ENCODE assay signal across 26 mouse cellular contexts in the genomic region with DNA sequence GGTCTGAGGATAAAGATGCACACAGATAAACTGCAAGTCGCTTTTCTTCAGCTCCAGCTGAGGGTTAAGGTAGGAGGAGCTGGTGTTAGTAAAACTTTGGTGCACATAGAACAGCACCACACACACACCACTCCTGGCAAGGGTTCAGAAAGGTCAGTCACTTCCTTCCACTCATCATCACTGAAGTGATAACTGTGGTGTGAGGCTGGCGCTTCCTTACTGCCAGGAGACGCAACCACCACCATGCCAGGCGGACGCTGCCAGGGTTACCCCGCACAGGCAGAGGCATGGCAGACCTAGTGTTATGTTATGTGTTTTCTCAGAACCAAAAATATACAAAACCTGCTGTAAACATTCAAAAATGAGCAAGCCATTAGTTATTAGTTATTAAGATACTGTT.
DNase-seq lines count a peak whose midpoint lies in the region; ATAC-seq and TF ChIP-seq lines count a peak whose summit lies in the region.
"Had no signal": no experiment of that assay in that cellular context is flagged by ENCODE, and none has a peak within 500 bp of the region (broad histone marks: within the 10 kb centered on the region; RNA-seq: fewer than 3 reads in every experiment).

No protein-coding gene starts in this region.

- H3K4me1 ChIP-seq in cerebellum, adult 2 months (ENCODE audit: control insufficient read depth, insufficient read depth, low read length) = peaks cover 7% of the 10 kb centered on the region
- H3K4me1 ChIP-seq in limb, embryonic 11.5 days (ENCODE audit: control insufficient read depth, insufficient read depth, low read length) = no peaks in the 10 kb centered on the region
- peaks cover 14% of the 10 kb centered on the region for H3K4me1 ChIP-seq in limb, embryonic 10.5 days
- H3K4me1 ChIP-seq: liver, embryonic 15.5 days; lung, embryonic 15.5 days had no signal

- WGBS in cerebellum, adult 2 months = 47% methylated on average over 6 of the region's 6 CpGs
- 87% methylated on average over 6 of the region's 6 CpGs for WGBS in limb, embryonic 11.5 days
- 82% methylated on average over 6 of the region's 6 CpGs for WGBS in limb, embryonic 10.5 days

- H3K4me2 ChIP-seq in limb, embryonic 11.5 days (ENCODE audit: low read depth, severe bottlenecking) = no peak overlapping the region
- H3K4me2 ChIP-seq: embryonic facial prominence, embryonic 13.5 days; forebrain, embryonic 12.5 days; hindbrain, embryonic 15.5 days; liver, embryonic 15.5 days; lung, embryonic 15.5 days had no signal

- H3K27ac ChIP-seq in cerebellum, adult 2 months (ENCODE audit: insufficient read depth, low read length) = no peak overlapping the region
- H3K27ac ChIP-seq in limb, embryonic 11.5 days (replicated peaks; ENCODE audit: low read depth, low read length) = no peak overlapping the region
- no peak overlapping the region for H3K27ac ChIP-seq in limb, embryonic 10.5 days
- H3K27ac ChIP-seq: embryonic facial prominence, embryonic 13.5 days; forebrain, embryonic 12.5 days; hindbrain, embryonic 15.5 days; kidney, postnatal 0 days; liver, embryonic 15.5 days; lung, embryonic 15.5 days; midbrain, embryonic 10.5 days had no signal

- no peak overlapping the region for H3K4me3 ChIP-seq in cerebellum, adult 2 months (replicated peaks; ENCODE audit: insufficient read depth, low read depth, low read length)
- H3K4me3 ChIP-seq in limb, embryonic 11.5 days (ENCODE audit: low read depth, low read length) = no peak overlapping the region
- H3K4me3 ChIP-seq in limb, embryonic 10.5 days = no peak overlapping the region
- H3K4me3 ChIP-seq: embryonic facial prominence, embryonic 13.5 days; erythroblast, embryonic 14.5 days; forebrain, embryonic 12.5 days; heart, embryonic 10.5 days; hindbrain, embryonic 15.5 days; liver, embryonic 15.5 days; lung, embryonic 15.5 days; midbrain, embryonic 10.5 days; myocyte had no signal

- no peak for TF ChIP-seq CTCF in cerebellum, adult 2 months (IDR thresholded peaks at IDR 0.05; ENCODE audit: borderline replicate concordance, insufficient read depth, low read depth, low read length)

- no peaks in the 10 kb centered on the region for H3K36me3 ChIP-seq in limb, embryonic 11.5 days (ENCODE audit: control insufficient read depth, insufficient read depth, low read length)
- H3K36me3 ChIP-seq in limb, embryonic 10.5 days = no peaks in the 10 kb centered on the region; the same call in 1 of the 2 replicates
- H3K36me3 ChIP-seq: liver, embryonic 15.5 days; lung, embryonic 15.5 days had no signal

- peak; percentile 51 to 59 for DNase-seq in cerebellum, adult 2 months
- peak; percentile 17 for DNase-seq in limb, embryonic 11.5 days (ENCODE audit: low spot score)
- DNase-seq in limb, embryonic 10.5 days (ENCODE audit: low spot score) = no peak
- DNase-seq in cerebellum, postnatal 10 days = peak; percentile 63 to 72
- DNase-seq in heart, postnatal 25 days (ENCODE audit: low spot score) = no peak
- DNase-seq: adrenal gland, postnatal 10 days; embryo, embryonic 11 days; gastrocnemius, postnatal 36 days; kidney, adult 2 months; liver; lung, postnatal 36 days had no signal

- H3K9ac ChIP-seq in limb, embryonic 11.5 days (ENCODE audit: low read length) = no peak overlapping the region
- H3K9ac ChIP-seq: embryonic facial prominence, embryonic 13.5 days; forebrain, embryonic 12.5 days; hindbrain, embryonic 15.5 days; liver, embryonic 15.5 days; lung, embryonic 15.5 days had no signal

- ATAC-seq in cerebellum, adult (ENCODE audit: insufficient number of reproducible peaks, low FRiP score, low TSS enrichment) = no peak
- no peak for ATAC-seq in limb, embryonic 11.5 days (ENCODE audit: insufficient number of reproducible peaks, low FRiP score, low TSS enrichment, low read depth)
- ATAC-seq in CD4-positive, CD25-positive, alpha-beta regulatory T cell, adult 4 months = no peak
- ATAC-seq: midbrain, embryonic 16.5 days had no signal

- H3K27me3 ChIP-seq in cerebellum, adult 2 months (ENCODE audit: control insufficient read depth, insufficient read depth, low read length) = no peaks in the 10 kb centered on the region
- no peaks in the 10 kb centered on the region for H3K27me3 ChIP-seq in limb, embryonic 11.5 days (ENCODE audit: control insufficient read depth, insufficient read depth, low read length)
- H3K27me3 ChIP-seq in limb, embryonic 10.5 days (ENCODE audit: low read depth, poor library complexity, severe bottlenecking) = no peaks in the 10 kb centered on the region
- H3K27me3 ChIP-seq: CH12.LX; embryonic facial prominence, embryonic 13.5 days; forebrain, embryonic 12.5 days; hindbrain, embryonic 15.5 days; liver, embryonic 15.5 days had no signal

- no peak for TF ChIP-seq POLR2A in cerebellum, adult 2 months (IDR thresholded peaks at IDR 0.05; ENCODE audit: borderline replicate concordance, insufficient read depth, low read length)

- intact Hi-C loops in heart, postnatal 25 days (cut with DNase I) = no loop called here

- H3K9me3 ChIP-seq in limb, embryonic 11.5 days (ENCODE audit: control insufficient read depth, low read length) = no peaks in the 10 kb centered on the region
- H3K9me3 ChIP-seq in limb, embryonic 10.5 days (replicated peaks) = no peaks in the 10 kb centered on the region
- H3K9me3 ChIP-seq: embryonic facial prominence, embryonic 13.5 days; forebrain, embryonic 12.5 days; G1E; heart, embryonic 10.5 days; hindbrain, embryonic 15.5 days; liver, embryonic 15.5 days; lung, embryonic 15.5 days; midbrain, embryonic 10.5 days had no signal

Comparison
In these comparisons a context has a peak if more than half of its experiments do, and no peak if none do; other contexts are left out.
1. DNase-seq: peak in cerebellum, adult 2 months (2 of 2), limb, embryonic 11.5 days (single experiment) and cerebellum, postnatal 10 days (2 of 2); none in limb, embryonic 10.5 days (single experiment) and heart, postnatal 25 days (single experiment).